Mouse (Mus musculus): ENCODE data around the gene Nampt.

The Nampt gene

DNA sequence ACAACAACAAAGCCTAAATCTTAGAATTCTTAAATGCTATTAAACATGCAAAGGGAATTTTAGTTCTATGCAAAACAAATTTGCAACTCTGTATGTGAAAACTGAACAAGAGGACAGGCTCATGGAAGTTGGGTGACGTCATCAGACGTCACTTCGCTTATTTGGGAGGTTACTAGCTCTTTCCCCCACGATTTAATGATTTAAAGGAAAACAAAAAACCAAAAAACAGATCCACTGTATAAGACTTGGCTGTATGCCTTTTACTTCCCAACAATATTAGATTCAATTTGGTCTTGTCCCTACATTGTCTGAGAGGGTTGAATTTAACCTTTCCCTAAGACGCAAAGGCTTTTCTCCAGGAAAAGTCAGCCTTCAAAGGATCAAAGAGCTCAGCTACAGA, at the start of gene Nampt:
TSS of gene Nampt (plus strand) at position 130 of the 400 bp plus-strand sequence.
- DNase-seq (ENCODE audit: extremely low read depth, low read depth, low spot score): no peak

DNA sequence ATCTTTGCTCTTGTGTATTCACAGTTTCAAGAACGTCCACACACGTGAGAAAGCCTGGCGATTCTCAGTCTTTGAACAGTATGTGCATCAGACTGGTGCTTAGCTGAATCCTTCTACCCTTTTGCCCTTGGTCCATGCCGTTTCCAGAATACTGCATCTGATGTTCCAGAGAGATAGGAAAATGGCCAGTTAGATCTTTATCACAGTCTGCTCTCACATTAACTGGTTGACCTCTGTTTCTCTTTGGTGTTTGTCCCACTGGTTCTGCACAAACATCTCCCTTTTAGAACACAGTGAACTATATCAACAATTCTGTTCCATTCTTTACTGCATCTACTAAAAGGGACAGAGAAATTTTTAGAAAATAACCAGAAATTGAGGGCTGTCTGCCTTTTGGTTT, 48.6 kb upstream of the Nampt start:
- DNase-seq (ENCODE audit: extremely low read depth, low read depth, low spot score): no peak

DNA sequence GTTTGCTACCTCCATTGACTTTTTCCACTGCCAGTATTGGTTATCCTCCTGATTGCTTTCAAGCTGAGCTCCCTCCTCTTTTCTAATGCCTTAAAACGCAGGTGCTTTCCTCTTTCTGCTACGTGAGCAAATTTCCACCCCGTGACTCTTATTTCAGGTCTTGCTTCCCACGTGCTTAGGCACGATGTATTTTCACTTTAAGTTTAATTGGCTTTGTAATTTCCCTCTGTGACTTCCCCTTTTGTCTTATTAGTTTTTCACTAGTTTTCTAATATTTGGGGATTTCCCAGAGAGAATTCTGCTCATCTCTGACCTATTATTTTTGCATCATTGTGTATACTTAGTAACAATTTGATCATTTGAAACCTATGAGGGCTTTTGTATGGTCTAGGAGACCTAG, 44.8 kb upstream of the Nampt start:
- DNase-seq (ENCODE audit: extremely low read depth, low read depth, low spot score): no peak

DNA sequence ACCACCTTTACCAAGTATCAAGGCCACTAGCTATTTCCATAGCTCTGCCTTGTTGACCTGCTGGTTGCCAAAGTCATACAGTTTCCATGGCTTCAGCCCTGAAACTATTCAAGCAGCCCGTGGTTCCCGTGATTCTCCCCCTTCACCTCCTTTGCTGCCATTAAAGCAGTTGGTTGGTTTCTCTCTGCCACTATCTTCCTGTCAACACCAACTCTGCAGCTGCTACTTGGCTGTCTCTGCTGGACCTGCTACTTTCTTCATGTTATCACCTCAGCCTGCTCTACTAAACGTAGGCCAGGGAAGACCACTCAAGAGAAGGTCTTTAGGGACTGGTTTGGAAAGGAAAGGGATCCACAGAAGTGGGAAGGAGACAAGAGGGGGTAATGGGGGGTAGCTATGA, 30.3 kb upstream of the Nampt start:
- no peak for DNase-seq (ENCODE audit: extremely low read depth, low read depth, low spot score)

DNA sequence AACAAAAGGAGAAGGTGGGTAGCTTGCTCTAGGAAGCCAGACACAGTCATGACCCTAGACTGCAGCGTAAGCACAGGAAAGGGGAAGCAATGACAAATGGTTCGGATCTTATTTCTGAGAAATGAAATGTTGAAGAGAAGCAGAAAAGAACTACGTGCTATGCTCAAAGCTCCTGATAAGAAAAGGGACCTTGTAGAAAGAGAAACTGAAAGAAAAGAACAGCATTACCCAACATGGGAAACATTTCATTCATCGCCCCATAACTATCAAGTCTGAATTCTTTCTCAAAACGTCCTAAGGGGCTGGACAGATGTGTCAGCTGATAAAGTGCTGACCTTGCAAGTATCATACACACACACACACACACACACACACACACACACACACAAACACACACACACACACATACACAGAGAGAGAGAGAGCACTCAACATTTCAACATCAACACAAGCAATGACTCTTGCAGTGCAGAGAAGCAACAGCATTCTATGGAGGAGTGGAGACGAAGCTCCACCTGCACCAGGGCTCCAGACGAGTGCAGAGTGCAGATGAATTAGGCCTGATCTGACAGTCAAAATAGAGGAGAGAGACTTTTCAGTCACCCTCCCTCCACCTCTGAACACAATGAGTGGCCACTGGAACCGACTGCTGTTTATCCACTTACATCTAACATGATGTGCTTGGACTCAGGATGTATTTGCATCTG, 23.4 kb upstream of the Nampt start:
- DNase-seq (ENCODE audit: extremely low read depth, low read depth, low spot score): no peak

DNA sequence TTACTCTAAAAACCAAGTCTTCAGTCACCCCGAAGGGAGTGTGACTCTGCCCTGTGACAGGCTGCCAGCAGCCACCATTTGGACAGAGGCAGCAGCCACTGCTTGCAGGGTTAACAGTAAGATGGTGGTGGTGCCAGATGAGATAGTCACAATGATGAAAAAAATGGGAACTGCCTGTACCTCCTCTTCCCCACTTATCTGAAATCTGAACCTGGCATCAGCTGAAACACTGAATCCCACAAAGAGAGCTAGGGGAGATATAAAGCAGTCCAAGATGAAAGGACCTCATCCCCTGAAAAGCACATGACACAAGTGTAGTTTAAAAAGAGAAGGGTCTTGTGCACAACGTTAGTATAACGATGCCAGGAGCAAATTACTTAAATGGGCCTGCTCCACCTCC, 21.9 kb upstream of the Nampt start:
- no peak for DNase-seq (ENCODE audit: extremely low read depth, low read depth, low spot score)

DNA sequence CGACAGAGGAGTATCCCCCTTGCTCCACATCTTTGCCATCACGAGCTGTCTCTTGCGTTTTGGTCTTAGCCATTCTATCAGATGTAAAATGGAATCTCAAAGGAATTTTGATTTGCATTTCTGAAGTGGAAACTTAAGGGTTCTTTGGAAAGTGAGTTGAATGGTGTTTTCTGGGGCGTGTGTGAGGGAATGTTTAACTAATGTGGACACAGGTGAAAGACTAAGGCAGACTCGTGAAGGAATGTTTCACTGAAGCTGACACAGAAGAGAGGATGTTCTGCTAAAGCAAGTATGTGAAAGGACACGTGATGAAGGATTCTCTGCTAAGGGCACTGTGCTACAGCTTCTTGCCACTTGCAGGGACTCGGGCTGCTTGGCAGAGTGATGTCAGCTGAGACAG, 18.3 kb upstream of the Nampt start:
- DNase-seq (ENCODE audit: extremely low read depth, low read depth, low spot score): no peak

DNA sequence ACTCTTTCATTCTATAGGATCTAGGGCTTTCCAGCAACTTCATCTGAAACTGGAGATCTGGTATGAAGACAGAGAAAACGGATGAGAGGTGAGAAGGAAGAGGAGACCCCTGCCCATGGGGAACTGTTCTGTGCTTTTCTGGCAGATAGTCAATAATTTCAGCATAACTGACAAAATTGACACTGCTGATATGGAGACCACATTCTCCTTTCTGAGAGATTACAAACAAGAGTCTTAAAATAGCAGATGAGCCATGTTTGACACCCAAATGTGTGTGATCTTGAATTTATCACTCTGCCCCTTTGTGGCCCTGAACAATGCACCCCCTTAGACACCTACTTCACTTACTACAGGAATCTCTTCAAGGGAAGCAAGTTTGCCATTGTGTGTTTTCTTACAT, 13.8 kb upstream of the Nampt start:
- no peak for DNase-seq (ENCODE audit: extremely low read depth, low read depth, low spot score)

DNA sequence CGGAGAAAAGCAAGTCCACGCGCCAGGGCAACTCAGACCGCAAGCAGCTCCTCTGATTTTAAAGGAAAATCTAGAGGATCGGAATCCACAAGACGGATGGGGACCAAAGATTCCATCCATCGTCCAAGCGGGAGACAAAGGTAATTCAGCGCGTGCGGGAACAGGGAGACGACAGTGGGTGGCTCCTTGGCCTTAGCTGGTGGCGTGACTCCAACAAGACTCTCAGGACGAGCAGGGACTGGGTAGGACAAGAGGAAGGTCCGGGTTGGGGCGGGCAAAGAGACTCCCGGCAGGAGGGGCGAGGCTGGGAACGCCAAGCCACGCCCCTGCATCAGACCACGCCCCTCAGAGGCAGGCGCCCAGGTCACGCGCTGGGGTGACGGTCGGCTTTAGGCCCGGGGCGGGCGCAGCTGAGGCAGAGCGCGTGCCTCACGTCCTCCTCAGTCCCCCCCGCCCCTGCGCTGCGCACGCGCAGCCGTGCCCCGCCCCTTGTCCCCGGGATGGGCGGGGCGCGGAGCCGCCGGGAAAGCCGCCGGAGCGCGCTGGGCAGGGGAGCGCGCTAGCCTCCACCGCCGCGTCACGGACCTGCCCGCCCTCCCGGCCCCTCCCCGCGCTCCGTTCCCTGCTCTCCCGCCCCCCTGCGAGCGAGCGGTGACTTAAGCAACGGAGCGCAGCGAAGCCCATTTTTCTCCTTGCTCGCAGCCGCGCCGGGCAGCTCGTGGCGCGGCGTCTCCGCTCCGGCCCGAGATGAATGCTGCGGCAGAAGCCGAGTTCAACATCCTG, 669 bp downstream of the Nampt start:
- peak; percentile 65 for DNase-seq (ENCODE audit: extremely low read depth, low read depth, low spot score)

DNA sequence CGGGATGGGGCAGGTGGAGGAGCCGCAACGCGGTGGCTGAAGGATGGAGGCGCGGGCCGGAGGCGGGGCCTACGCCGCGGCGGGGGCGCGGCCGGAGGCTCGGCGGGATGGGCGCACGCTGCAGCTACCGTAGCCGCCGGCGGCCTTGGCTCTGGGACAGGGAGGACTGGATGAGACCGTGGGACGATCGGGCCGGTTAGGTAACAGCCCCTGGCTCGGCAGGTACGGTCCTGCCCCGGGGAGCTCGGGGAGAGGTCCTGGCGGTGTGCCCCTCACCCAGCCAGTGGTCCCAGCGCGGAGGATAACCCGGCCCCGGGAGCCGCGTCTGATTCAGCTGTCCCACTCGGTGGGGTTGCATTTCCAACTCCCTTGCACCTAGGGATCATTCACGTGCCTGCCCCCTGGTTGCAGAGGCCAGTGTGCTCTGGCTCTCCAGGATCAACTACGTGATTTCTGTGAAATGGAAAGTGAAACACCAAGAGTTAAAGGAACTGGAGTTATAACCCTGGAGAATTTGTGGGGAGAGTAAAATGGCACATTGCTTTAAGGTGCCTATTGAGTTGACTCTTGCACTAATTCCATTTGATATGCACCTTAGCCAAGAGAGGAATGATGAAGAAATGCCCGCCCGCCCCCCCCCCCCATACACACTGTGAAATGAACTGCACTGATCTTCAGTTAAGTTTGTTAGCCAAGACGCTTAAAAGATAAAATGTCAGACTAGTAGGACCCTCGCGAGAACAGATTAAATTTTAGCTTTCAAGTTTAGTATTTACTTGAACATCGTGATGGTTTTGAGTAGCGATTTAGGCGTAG, 1.6 kb downstream of the Nampt start:
- DNase-seq (ENCODE audit: extremely low read depth, low read depth, low spot score): peak; percentile 13

DNA sequence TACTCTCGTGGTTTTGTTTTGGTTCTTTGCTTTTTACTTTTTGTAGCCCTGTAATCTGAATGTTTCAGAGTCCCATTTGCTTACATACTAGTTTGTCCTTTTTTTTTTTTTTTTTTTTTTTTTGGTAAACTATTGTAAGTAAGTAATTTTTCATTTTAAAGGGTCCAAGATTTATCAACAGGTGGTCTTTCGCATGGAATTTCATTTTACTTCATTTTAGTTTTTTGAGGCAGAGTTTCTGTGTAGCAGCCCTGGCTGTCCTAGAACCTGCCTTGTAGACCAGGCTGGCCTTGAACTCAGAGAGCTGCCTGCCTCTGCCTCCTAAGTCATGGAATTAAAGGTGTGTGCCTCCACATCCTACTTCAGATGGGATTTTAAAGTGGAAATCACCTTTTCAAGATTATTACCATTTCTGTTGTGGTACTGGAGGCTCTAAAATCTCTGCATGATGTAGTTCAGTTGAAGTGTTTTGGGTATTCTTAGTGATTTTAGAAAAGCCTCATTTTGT, 2.2 kb downstream of the Nampt start:
- DNase-seq (ENCODE audit: extremely low read depth, low read depth, low spot score): no peak

DNA sequence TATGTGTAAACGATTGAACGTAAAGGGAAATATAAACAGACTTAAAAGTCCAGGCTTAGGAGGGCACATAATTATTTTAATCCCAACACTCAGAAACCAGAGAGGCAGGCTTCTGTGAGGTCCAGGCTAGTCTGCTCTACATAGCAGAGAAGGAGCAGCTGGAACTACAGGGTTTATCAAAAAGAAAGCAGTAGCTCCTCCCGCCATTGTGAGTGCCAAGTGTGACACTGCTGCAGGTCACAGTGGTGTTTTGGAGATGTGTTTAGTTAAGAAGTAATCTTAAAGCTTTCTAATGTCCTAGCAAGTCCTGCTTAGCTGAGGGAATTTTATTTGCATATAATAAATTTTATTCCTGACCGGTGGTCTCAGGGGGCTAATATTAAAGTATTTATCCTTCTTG, 2.7 kb downstream of the Nampt start:
- peak; percentile 25 for DNase-seq (ENCODE audit: extremely low read depth, low read depth, low spot score)

DNA sequence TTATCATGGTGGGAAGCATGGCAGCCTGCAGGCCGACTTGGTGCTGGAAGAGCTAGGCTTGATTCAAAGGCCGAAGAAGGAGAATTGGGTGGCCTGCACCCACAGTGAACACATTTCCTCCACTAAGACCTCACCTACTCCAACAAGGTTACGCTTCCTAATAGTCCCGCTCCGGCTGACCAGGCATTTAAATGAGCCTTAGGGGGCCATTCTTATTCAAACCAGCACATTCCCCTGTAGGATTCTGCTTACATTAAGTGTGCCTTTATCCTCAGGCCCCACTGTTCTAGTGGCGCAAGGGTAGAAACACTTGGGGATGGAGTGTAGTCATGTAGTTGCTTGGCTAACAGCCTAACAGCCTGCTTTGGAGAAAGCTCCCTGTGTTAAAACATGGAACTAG, 5.2 kb downstream of the Nampt start:
- no peak for DNase-seq (ENCODE audit: extremely low read depth, low read depth, low spot score)

DNA sequence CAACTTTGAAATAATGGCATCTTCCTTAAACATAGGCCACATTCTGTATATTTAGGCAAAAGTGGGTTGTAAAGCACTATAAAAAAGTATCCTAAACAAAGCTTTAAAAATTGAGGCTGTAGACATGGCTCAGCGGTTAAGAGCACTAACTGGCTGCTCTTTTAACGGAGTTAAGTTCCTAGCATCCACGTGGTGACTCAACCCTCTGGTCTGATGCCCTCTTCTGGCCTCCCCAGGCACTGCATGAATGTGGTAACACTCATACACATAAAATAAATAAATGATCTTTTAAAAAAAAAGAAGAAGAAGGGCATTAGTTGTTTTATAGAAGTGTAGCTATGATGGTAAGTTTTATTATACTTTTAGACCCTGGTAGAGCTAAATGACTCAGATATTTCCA, 7.6 kb downstream of the Nampt start:
- no peak for DNase-seq (ENCODE audit: extremely low read depth, low read depth, low spot score)

DNA sequence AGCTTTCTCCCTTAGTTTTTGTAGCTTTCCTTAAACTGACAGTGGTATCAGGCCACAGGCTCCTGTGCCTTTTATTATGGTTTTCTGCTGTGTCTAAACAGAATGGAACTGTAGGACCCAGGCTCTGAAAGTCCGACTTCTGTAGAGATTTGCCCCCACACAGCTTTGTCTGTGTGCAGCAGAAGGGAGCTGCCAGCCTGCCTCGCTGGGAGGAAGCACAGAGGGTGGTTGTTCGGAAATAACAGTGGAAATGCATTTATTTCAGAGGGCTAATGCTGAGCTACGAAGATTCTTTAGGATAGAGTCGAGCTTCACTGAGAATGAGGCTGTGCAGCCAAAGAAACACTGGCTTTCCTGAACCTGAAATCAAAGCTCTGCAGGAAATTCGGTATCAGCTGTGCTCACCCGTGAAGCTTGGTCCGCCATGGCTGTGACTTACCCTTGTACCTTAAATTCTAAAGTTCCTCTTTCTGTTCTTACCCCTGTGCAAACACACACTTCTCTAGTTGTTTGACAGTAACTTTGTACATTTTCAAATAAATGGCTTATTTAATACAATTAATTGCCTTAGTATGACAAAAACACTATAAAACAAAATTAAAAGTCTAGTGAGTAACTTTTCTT, 8.9 kb downstream of the Nampt start:
- no peak for DNase-seq (ENCODE audit: extremely low read depth, low read depth, low spot score)

DNA sequence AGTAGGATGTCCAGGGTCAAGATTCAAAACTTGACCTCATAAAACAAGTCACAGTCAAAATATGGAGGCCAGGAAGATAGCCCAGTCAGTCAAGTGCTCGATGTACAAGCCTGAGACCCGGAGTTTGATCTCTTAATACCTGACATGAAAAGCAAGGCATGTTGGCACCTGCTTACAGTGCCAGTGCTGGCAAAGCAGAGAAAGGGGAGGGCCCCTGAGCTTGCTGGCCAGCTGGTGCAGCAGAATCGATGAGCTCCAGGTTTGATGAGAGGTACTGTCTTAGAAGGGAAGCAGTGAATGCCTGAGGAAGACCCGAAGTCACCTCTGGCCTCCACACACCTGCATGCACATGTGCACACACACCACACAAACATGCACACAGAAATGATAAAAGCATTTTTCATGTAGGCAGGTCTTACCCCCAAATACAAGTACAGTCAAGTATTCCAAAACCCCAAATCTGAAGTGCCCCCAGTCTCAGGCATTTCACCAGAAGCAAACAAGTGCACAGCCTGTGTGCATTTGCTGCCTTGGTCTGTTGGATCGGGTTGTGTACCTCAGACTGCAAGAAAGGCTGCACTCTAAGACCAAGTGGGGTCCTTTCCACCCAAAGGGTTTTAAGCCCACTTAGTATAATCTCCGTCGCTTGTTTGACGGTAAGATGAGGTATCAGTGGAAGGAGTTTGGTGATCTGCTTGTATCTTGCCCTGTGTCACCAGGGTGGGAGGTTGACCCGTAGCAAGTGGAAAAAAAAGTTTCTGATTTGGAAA, 10.2 kb downstream of the Nampt start:
- DNase-seq (ENCODE audit: extremely low read depth, low read depth, low spot score): peak; percentile 54

DNA sequence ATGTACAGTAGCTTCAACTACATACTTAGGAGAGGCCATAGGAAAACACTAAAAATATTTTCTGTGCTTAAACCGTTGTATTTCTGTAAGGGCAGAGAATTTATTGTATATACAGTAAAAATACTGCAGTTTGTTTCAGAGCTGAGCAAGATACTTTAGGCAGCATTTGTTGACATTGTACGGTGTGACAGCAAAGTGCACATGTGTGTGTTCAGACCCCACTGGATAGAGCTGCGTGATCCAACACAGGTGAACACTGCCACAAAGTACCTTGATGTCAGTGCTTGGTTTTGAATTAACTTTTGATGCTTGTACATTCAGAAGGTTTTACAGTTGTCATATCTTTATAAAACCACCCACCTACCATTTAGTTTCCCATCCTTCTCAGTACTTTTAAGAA, 12.7 kb downstream of the Nampt start:
- DNase-seq (ENCODE audit: extremely low read depth, low read depth, low spot score): no peak

DNA sequence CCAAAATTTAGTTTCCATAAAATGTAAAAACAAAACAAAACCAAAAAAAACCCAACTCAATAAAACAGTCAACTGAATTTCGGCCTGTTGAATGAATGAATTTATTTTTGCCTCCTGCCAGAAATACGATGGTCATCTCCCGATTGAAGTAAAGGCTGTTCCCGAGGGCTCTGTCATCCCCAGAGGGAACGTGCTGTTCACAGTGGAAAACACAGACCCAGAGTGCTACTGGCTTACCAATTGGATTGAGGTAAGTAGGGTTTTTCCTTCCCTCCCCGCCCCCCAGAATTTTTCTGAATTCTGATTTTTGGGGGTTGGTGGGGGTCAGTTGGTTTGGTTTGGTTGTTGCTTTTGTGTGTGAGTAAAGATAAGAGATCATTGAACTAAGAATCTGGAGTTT, 15.4 kb downstream of the Nampt start:
- no peak for DNase-seq (ENCODE audit: extremely low read depth, low read depth, low spot score)

DNA sequence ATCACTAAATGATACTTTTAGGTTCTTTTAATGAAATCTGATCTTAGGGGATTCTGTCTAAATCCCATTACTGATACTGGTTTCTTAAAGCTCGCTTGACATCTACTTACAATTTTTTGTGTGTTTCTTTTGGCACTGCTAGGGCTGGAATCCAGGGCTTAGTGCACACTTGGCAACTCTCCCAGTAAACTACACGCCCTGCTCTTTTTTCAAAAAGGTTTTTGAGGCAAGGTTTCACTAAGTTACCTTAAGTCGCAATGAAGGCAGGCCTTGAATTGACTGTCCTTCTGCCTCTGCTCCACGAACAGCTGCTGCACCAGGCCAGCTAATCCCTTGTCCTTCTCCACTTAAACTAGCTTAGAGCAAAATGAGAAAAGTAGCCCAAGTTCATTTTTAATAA, 15.9 kb downstream of the Nampt start:
- peak; percentile 46 for DNase-seq (ENCODE audit: extremely low read depth, low read depth, low spot score)

DNA sequence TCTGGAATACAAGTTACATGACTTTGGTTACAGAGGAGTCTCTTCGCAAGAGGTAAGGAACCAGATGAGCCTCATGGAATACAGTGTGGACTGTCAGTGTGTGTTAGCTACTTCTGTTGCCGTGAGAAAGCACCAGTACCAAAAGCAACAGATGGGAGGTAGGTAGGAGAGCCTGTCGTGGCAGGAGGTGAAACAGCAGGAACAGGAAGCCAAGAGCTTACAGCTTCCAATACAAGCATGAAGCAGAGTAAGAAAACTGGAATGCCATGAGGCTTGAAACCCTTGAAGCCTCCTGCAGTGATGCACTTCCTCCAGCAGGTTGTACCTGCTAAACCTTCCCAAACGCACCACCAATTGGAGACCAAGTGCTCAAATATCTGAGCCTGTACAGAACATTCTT, 19.1 kb downstream of the Nampt start:
- DNase-seq (ENCODE audit: extremely low read depth, low read depth, low spot score): no peak
